Mouse (Mus musculus) mature B cell (primary cell): ENCODE data around the gene Slc11a2.
"Not testable (repeated sequence)": the region's sequence is repeated elsewhere in the genome, so short reads cannot be mapped to it uniquely, and the experiment has no call there.

Experiments used
- in situ Hi-C: fragments of 300-500 bp; cut with MboI; formaldehyde crosslinking; loops from 2 replicates; pipeline ENCODE4 v1.14.3; 2019

Gene Slc11a2

GRCm38 (mm10) chr15:100352711-100353250 is 72.1 kb downstream of the Slc11a2 start, which contains the start of the genes Methig1 and Mettl7a2:
Methig1 (plus strand) TSS chr15:100353149.
Mettl7a2 (plus strand) TSS chr15:100353200.
- in situ Hi-C loops, result no loop called here

- in situ Hi-C loops, result no loop called here
Measured at GRCm38 (mm10) chr15:100351501-100352060, 73.3 kb downstream of the Slc11a2 start.

- in situ Hi-C loops, result no loop called here
Measured at GRCm38 (mm10) chr15:100349496-100349895, 75.4 kb downstream of the Slc11a2 start.

GRCm38 (mm10) chr15:100346761-100347160 is 78.1 kb downstream of the Slc11a2 start:
- in situ Hi-C loops, result no loop called here

- in situ Hi-C loops, result no loop called here
Measured at GRCm38 (mm10) chr15:100345484-100345883, 79.4 kb downstream of the Slc11a2 start.

GRCm38 (mm10) chr15:100341314-100341980 is 83.4 kb downstream of the Slc11a2 start:
- in situ Hi-C loops, result not testable (repeated sequence)
